Mouse (Mus musculus): ENCODE measurements around the gene Fez2.

GRCm38 (mm10) chr17:78460140-78460539 is 42.2 kb upstream of the Fez2 start:
- no peak for TF ChIP-seq CTCF (IDR thresholded peaks at IDR 0.05; ENCODE audit: borderline replicate concordance, insufficient read depth, low read length)
- no peak for TF ChIP-seq POLR2A (IDR thresholded peaks at IDR 0.05; ENCODE audit: low read depth, low read length)
